Mouse (Mus musculus) heart, postnatal 0 days (tissue): ENCODE measurements at regions not wholly inside any gene's neighbourhood (a gene's known extent, or its start where the extent isn't known, plus 50 kb on each side); places are given as distances from the start of the nearest gene placed in this dataset.

Experiments used
- CTCF ChIP-seq: IDR thresholded peaks from 2 replicates; pipeline ENCODE4 v1.5.1; 2016; ENCODE audit warnings: antibody characterized with exemption, control low read depth, low read depth
- EP300 ChIP-seq: IDR thresholded peaks from 2 replicates; pipeline ENCODE4 v1.6.1; 2016; ENCODE audit warnings: antibody characterized with exemption, low read depth

DNA sequence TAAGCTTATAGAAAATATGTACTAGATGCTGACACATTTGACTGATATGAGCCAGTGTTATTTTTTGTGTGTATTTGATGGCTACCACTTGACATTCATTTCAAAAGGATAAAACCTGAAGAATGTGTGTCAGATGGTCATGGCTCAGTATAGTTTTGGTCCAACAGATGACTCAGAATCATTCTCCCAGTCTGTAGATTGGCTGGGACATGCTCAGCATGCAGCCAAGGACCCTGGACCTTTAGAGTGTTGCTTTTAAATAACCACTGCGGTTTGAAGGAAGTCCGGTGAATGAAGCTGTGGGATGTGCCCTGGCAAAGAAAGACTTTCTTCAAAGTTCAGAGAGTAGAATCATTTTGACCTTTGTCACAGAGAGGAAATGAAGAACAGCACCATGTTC, 584.6 kb downstream of the Gm43517 start:
- TF ChIP-seq CTCF (no peak), EP300 (no peak)
